Mouse (Mus musculus) embryonic fibroblast, embryonic 13.5 days (primary cell): ENCODE data around the gene Elavl4. TPM values are rescaled to one million over a fixed set of nuclear protein-coding genes. Genes with fewer than 3 reads are reported as not detected.

Experiments
- H3K27ac ChIP-seq: 2 replicates; pipeline ENCODE4 v1.5.1; 2012; ENCODE audit warnings: low read length, control low read depth, inconsistent platforms; ENCODE audit not compliant: insufficient read depth
- H3K4me1 ChIP-seq: 2 replicates; pipeline ENCODE4 v1.6.1; 2011; ENCODE audit warnings: low read length; ENCODE audit not compliant: control insufficient read depth, insufficient read depth
- H3K4me3 ChIP-seq: 2 replicates; pipeline ENCODE4 v1.5.1; 2011; ENCODE audit warnings: mild to moderate bottlenecking, control low read depth, low read length; ENCODE audit not compliant: insufficient read depth
- CTCF ChIP-seq: IDR thresholded peaks from 2 replicates; pipeline ENCODE4 v1.5.1; 2011; ENCODE audit warnings: mild to moderate bottlenecking, control low read depth, low read length, moderate library complexity, borderline replicate concordance; ENCODE audit not compliant: insufficient read depth
- POLR2A ChIP-seq: IDR thresholded peaks from 2 replicates; pipeline ENCODE4 v1.6.1; 2011; ENCODE audit warnings: low read depth, mild to moderate bottlenecking, control low read depth, low read length, moderate library complexity
- polyA plus RNA-seq: library from polyadenylated mRNA; stranded (reverse); fragments of >200 nt; gene quantifications from 2 replicates; pipeline ENCODE4 v1.2.4, GENCODE M21; 2011; ENCODE audit warnings: low read depth; ENCODE audit not compliant: missing spikeins, insufficient read length

Gene Elavl4
- polyA plus RNA-seq, 1 experiment = 0.19 TPM

- no peak overlapping the region for H3K4me3 ChIP-seq
- no peaks in the 10 kb centered on the region for H3K4me1 ChIP-seq
- TF ChIP-seq CTCF = no peak
- no peak for TF ChIP-seq POLR2A
- no peak overlapping the region for H3K27ac ChIP-seq
These were observed 122.1 kb downstream of the Elavl4 start for GRCm38 (mm10) chr4:110229652-110230051.

GRCm38 (mm10) chr4:110229238-110229637 lies 122.5 kb downstream of the Elavl4 start:
- no peaks in the 10 kb centered on the region for H3K4me1 ChIP-seq
- no peak overlapping the region for H3K4me3 ChIP-seq
- H3K27ac ChIP-seq = no peak overlapping the region
- TF ChIP-seq CTCF (no peak), POLR2A (no peak)

- Histone ChIP-seq H3K27ac (no peak overlapping the region), H3K4me3 (no peak overlapping the region), H3K4me1 (no peaks in the 10 kb centered on the region)
- TF ChIP-seq POLR2A (no peak), CTCF (no peak)
These were observed 124.1 kb downstream of the Elavl4 start for GRCm38 (mm10) chr4:110227621-110228031.

GRCm38 (mm10) chr4:110225492-110225891 lies 126.2 kb downstream of the Elavl4 start:
- no peaks in the 10 kb centered on the region for H3K4me1 ChIP-seq
- TF ChIP-seq POLR2A = no peak
- TF ChIP-seq CTCF = no peak
- H3K4me3 ChIP-seq = no peak overlapping the region
- no peak overlapping the region for H3K27ac ChIP-seq

- Histone ChIP-seq H3K4me1 (peaks cover 3% of the 10 kb centered on the region), H3K27ac (no peak overlapping the region), H3K4me3 (no peak overlapping the region)
- TF ChIP-seq CTCF = no peak
- no peak for TF ChIP-seq POLR2A
These were observed 132.9 kb downstream of the Elavl4 start for GRCm38 (mm10) chr4:110218819-110219218.

- peaks cover 3% of the 10 kb centered on the region for H3K4me1 ChIP-seq
- TF ChIP-seq CTCF (no peak), POLR2A (no peak)
- no peak overlapping the region for H3K4me3 ChIP-seq
- H3K27ac ChIP-seq = no peak overlapping the region
These were observed 134.2 kb downstream of the Elavl4 start for GRCm38 (mm10) chr4:110217553-110217952.

- no peak overlapping the region for H3K27ac ChIP-seq
- no peak overlapping the region for H3K4me3 ChIP-seq
- H3K4me1 ChIP-seq = peaks cover 3% of the 10 kb centered on the region
- TF ChIP-seq POLR2A (no peak), CTCF (no peak)
These were observed 137.2 kb downstream of the Elavl4 start for GRCm38 (mm10) chr4:110214543-110214942.

- no peak overlapping the region for H3K4me3 ChIP-seq
- no peak overlapping the region for H3K27ac ChIP-seq
- H3K4me1 ChIP-seq = peaks cover 3% of the 10 kb centered on the region
- TF ChIP-seq POLR2A = no peak
- TF ChIP-seq CTCF = no peak
These were observed 138.0 kb downstream of the Elavl4 start for GRCm38 (mm10) chr4:110213666-110214065.

- H3K4me3 ChIP-seq = no peak overlapping the region
- no peak overlapping the region for H3K27ac ChIP-seq
- TF ChIP-seq POLR2A = no peak
- TF ChIP-seq CTCF = no peak
- H3K4me1 ChIP-seq = peaks cover 8% of the 10 kb centered on the region
These were observed 141.5 kb downstream of the Elavl4 start for GRCm38 (mm10) chr4:110210246-110210645.

- H3K27ac ChIP-seq = no peak overlapping the region
- no peak for TF ChIP-seq CTCF
- no peak for TF ChIP-seq POLR2A
- H3K4me3 ChIP-seq = no peak overlapping the region
- peaks cover 5% of the 10 kb centered on the region for H3K4me1 ChIP-seq
These were observed 142.1 kb downstream of the Elavl4 start for GRCm38 (mm10) chr4:110209613-110210012.

GRCm38 (mm10) chr4:110201680-110202079 lies 150.0 kb downstream of the Elavl4 start:
- Histone ChIP-seq H3K27ac (no peak overlapping the region), H3K4me1 (peaks cover 4% of the 10 kb centered on the region; the same call in 1 of the 2 replicates), H3K4me3 (no peak overlapping the region)
- TF ChIP-seq POLR2A (no peak), CTCF (no peak)
